Mouse (Mus musculus) hindbrain, embryonic 16.5 days (tissue): ENCODE measurements around the gene Gm9803. TPM values are rescaled to one million over a fixed set of nuclear protein-coding genes. Genes with fewer than 3 reads are reported as not detected.

Source experiments
- ATAC-seq: fragments of 200-750 bp; cut with Nextera tagmentation; 2 replicates; pipeline ENCODE4 v1.8.0; 2017; ENCODE audit warnings: moderate TSS enrichment, moderate library complexity
- H3K27ac ChIP-seq: fragments of 300-500 bp; sonication (generic); 2 replicates; pipeline ENCODE4 v1.5.1; 2014; ENCODE audit warnings: low read depth, mild to moderate bottlenecking, control low read depth, low read length, moderate library complexity
- H3K27me3 ChIP-seq: fragments of 300-500 bp; sonication (generic); replicated peaks from 2 replicates; pipeline ENCODE4 v1.6.1; 2014; ENCODE audit warnings: low read length; ENCODE audit not compliant: control insufficient read depth, insufficient read depth
- H3K36me3 ChIP-seq: fragments of 300-500 bp; sonication (generic); 2 replicates; pipeline ENCODE4 v1.6.1; 2014; ENCODE audit warnings: mild to moderate bottlenecking, low read length, moderate library complexity, mixed read lengths; ENCODE audit not compliant: control insufficient read depth, insufficient read depth
- H3K4me1 ChIP-seq: fragments of 300-500 bp; sonication (generic); 2 replicates; pipeline ENCODE4 v1.6.1; 2014; ENCODE audit warnings: low read depth, low read length; ENCODE audit not compliant: control insufficient read depth, insufficient read depth
- H3K4me2 ChIP-seq: fragments of 300-500 bp; sonication (generic); 2 replicates; pipeline ENCODE4 v1.6.1; 2014; ENCODE audit warnings: mild to moderate bottlenecking, low read length, control low read depth, moderate library complexity
- H3K4me3 ChIP-seq: fragments of 300-500 bp; sonication (generic); 2 replicates; pipeline ENCODE4 v1.5.1; 2014; ENCODE audit warnings: mild to moderate bottlenecking, low read length, control low read depth, moderate library complexity
- H3K9ac ChIP-seq: fragments of 300-500 bp; sonication (generic); 2 replicates; pipeline ENCODE4 v1.6.1; 2014; ENCODE audit warnings: low read depth, mild to moderate bottlenecking, control low read depth, low read length, moderate library complexity
- H3K9me3 ChIP-seq: fragments of 300-500 bp; sonication (generic); 2 replicates; pipeline ENCODE4 v1.6.1; 2014; ENCODE audit warnings: mild to moderate bottlenecking, low read length, moderate library complexity; ENCODE audit not compliant: control insufficient read depth
- WGBS: fragments of 180-500 bp; shearing (Covaris S2); extraction: QIAGEN DNeasy Blood & Tissue Kit; methylation state at CpG from one replicate; pipeline ENCODE4 v1.1.7; 2014; 5-methylcytosine and 5-hydroxymethylcytosine counted together
- polyA plus RNA-seq: library from polyadenylated mRNA; unstranded; fragments of >200 nt; fragmentation: Nextera tagmentation; extraction: Ambion mirVana; gene quantifications from 2 replicates; pipeline ENCODE4 v1.2.1, GENCODE M21; 2015

Gene Gm9803
- polyA plus RNA-seq, 1 experiment from 2014 or later: 49.0 TPM

DNA sequence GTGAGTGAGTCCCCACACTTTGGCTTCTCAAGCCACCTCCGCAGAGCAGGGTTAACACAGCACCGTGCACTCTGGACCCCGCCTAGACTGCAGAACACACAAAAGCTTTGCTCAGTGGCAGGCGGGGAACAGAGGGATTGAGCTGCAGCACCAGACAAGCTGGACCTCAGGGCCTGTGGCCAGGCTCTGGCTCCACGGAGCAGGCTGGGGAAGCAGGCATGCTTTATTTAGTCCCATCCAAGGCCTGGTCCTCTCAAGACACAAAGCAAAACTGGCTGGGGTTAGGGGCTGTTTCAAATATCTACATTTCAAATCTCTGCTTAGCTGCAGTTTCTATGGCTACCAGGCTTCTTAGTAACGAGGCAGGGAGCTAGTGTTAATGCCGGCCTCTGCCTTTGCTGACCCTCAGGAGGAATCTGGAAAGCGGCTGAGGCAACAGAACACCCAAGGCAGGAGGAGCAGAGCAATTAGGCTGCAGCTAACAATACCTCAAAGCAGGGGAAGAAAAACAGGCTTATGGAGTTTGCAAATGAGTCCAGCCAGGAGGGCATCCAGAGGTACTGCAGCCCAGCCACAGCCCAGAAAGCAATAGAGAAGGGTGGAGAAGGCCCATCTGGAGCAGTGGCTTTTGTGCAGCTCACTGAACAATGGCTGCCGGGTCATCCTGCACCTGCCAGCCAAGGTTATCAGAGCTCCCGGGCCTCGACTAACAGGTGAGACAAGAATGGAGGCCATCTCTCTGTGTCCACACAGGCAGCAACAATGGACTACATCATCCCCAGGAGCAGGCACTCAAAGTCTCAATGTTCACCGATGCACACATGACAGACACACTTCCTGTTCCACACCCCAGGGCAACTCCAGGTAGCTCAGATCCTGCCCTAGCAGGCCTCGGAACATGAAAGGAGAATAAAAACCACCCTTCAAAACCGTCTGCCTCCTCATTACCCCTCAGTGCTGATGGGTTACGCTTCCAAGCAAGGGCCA, 3.7 kb downstream of the Gm9803 start:
- no peaks in the 10 kb centered on the region for H3K27me3 ChIP-seq
- H3K27ac ChIP-seq: peak overlapping the region; percentile 81
- peaks cover 12% of the 10 kb centered on the region for H3K4me1 ChIP-seq
- H3K9ac ChIP-seq: peak overlapping the region; percentile 49
- no peak overlapping the region for H3K4me2 ChIP-seq
- ATAC-seq: peak; percentile 88
- H3K9me3 ChIP-seq: no peaks in the 10 kb centered on the region
- no peak overlapping the region for H3K4me3 ChIP-seq
- WGBS: 27% methylated on average over 15 of the region's 15 CpGs
- H3K36me3 ChIP-seq: peaks cover 34% of the 10 kb centered on the region

DNA sequence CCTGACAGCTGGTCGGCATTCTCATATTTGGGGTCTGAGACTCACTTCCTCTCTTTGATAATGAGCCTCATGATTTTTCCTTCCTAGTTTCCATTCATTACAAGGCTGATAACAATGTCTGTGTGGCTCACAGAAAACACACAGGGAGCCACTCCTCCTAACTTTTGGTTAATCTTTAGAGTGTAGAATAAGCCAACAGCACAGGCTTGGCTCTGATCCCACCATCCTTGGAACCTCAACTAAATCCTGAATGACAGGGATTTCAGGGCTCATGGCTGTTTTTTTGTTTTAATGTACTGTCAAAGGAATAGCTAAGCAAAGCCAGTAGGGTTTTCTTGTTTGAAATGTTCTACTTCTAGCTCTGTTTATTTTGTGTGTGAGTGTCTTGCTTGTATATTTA, 10.5 kb downstream of the Gm9803 start:
- Histone ChIP-seq H3K4me2 (no peak overlapping the region), H3K9me3 (no peaks in the 10 kb centered on the region), H3K27ac (no peak overlapping the region), H3K27me3 (no peaks in the 10 kb centered on the region), H3K4me3 (no peak overlapping the region), H3K9ac (no peak overlapping the region), H3K36me3 (peaks cover 24% of the 10 kb centered on the region), H3K4me1 (peaks cover 3% of the 10 kb centered on the region)
- WGBS: 90% methylated on average over 1 of the region's 1 CpGs
- ATAC-seq: no peak

DNA sequence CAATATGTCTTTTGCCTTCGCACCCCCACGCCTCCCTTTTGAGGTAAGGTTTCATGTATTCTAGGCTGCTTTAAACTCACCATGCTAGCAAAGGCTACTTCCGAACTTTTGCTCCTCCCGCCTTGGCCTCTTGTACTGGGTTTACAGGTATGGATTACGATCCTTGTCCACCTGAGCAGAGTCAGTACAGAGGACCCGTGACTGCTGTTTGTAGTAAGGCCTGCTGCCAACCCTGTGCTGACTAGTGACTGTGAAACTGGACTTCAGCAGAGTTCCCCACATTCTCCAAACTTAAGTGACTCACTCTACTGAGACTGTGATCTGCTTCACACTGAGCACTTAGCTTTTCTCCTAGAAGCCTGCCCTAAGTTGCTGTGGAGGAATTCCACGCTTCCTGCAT, 13.8 kb downstream of the Gm9803 start:
- Histone ChIP-seq H3K36me3 (no peaks in the 10 kb centered on the region), H3K27ac (no peak overlapping the region), H3K9me3 (no peaks in the 10 kb centered on the region), H3K9ac (no peak overlapping the region), H3K27me3 (no peaks in the 10 kb centered on the region), H3K4me2 (no peak overlapping the region), H3K4me3 (no peak overlapping the region), H3K4me1 (peaks cover 11% of the 10 kb centered on the region)
- ATAC-seq: no peak
- WGBS: 93% methylated on average over 7 of the region's 7 CpGs

DNA sequence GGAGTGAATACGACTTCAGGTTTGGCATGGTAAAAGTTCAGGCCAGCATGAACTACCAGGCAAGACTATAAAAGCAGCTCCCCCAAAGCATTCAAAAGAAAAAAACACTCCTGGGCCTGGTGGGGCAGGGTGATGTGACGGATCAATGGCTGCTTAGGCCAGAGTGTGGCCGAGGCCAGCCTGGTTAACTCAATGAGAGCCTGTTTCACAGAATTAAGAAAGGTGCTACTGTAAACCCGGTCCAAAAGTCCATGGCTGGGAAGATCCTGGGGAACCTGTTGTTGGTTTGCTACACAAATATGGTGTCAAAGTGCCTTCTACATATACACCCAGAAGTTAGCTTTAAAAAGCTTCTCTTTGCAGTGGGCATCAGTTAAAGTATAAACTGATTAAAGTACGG, 14.9 kb downstream of the Gm9803 start:
- 93% methylated on average over 5 of the region's 5 CpGs for WGBS
- no peak overlapping the region for H3K9ac ChIP-seq

DNA sequence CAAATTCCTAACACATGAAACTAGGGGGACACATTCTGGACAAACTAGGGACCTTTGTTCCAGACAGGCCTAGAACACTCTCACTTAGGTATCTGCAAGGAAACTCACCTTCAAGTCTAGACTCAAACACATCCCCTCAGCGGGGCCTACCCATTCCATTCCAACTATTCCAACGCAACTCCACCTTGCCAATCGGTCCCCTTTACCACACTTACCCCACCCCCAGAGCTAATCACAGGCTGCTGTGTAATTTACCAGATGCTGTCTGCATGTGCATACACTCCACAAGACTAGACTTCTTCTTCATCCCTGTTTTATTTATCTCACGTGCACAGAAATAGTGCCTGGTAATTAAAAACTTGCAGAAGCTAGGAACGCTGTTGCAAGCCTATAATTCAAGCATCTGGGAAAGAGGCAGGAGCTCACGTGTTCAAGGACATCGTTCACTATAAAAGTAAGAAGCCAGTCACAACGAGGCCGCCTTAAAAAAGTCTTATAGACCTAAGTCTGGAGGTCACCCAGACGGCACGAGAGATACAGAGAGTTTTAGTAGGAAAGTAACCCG, 15.9 kb downstream of the Gm9803 start:
- no peak overlapping the region for H3K27ac ChIP-seq
- peak overlapping the region; percentile 72 for H3K4me2 ChIP-seq
- peak overlapping the region; percentile 90 for H3K4me3 ChIP-seq
- 24% methylated on average over 12 of the region's 12 CpGs for WGBS
- H3K4me1 ChIP-seq: peaks cover 11% of the 10 kb centered on the region
- H3K9me3 ChIP-seq: no peaks in the 10 kb centered on the region
- no peaks in the 10 kb centered on the region for H3K27me3 ChIP-seq
- H3K36me3 ChIP-seq: no peaks in the 10 kb centered on the region
- H3K9ac ChIP-seq: peak overlapping the region; percentile 94
- ATAC-seq: no peak

More for the DNA sequence above, 14.9 kb downstream of the Gm9803 start:
- Histone ChIP-seq H3K4me2 (no peak overlapping the region), H3K9me3 (no peaks in the 10 kb centered on the region), H3K27ac (no peak overlapping the region), H3K4me3 (no peak overlapping the region), H3K4me1 (peaks cover 11% of the 10 kb centered on the region), H3K27me3 (no peaks in the 10 kb centered on the region), H3K36me3 (no peaks in the 10 kb centered on the region)
- ATAC-seq: no peak

DNA sequence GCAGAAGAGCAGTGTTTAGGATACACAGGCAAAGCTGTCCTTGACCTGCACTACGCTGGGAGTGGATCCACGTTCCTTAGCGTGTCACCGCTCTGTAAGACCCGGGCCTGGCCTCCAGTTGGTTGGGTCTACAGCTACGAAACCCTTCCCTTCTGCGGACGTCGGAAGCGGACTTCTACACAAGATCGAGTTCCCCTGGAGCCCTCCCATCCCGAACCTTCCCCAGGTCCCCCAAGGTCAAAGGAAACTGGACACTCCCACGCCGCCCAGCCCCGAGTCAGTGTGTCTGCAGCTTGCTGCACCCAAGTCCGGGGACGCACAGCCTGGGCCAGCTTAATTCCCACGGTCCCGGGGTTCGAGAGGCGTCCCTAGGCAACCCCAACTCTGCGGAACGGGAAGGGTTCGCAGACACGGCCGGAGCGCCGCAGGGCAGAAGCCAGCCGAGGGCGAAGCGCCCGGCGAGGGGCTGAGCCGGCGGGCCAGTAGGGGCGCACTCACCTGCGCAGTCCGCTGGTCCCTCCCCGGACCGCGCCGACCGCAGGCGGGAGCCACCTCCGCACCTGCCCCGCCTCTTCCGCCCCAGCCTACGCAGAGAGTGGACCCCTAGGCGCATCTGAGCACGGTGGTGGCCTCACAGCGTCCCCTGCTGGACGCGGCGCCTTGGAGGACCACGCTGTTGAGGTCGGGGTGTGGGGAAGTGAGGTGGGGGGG, 16.7 kb downstream of the Gm9803 start, which contains the start of gene 1700021F05Rik:
Gene 1700021F05Rik, minus strand, starts transcription at position 553 of the 711 bp plus-strand sequence.
- Histone ChIP-seq H3K9me3 (no peaks in the 10 kb centered on the region), H3K27ac (peak within 1 kb of the TSS; percentile 79), H3K27me3 (no peaks in the 10 kb centered on the region), H3K4me1 (peaks cover 11% of the 10 kb centered on the region), H3K36me3 (no peaks in the 10 kb centered on the region), H3K9ac (peak within 1 kb of the TSS; percentile 94), H3K4me2 (peak within 1 kb of the TSS; percentile 72), H3K4me3 (peak within 1 kb of the TSS; percentile 90)
- WGBS: under 1% methylated on average over 36 of the region's 56 CpGs
- peak; percentile 99 for ATAC-seq

DNA sequence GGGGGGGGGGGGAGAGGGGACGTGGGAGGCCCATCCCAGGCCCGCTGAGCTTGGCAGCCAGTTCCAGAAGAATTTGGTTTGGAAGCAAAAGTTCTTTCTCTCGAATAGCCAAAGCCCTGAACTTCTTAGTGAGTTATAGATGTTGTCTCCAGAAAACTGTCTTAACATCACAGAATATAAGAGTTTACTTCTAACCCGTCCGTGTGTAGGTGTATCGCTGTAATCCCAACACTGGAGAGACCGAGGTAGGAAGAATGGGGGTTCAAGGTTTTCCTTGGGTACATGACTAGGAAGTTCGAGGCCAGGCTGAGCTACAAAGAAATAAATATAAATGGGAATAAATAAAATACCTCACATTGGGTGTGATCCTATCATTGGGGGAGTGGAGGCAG, 17.3 kb downstream of the Gm9803 start:
- Histone ChIP-seq H3K4me1 (peaks cover 11% of the 10 kb centered on the region), H3K27ac (no peak overlapping the region), H3K4me2 (peak overlapping the region; percentile 45), H3K4me3 (peak overlapping the region; percentile 90), H3K36me3 (no peaks in the 10 kb centered on the region), H3K9me3 (no peaks in the 10 kb centered on the region), H3K9ac (no peak overlapping the region), H3K27me3 (no peaks in the 10 kb centered on the region)
- 54% methylated on average over 7 of the region's 8 CpGs for WGBS
- peak; percentile 31; the same call in 1 of the 2 replicates for ATAC-seq

DNA sequence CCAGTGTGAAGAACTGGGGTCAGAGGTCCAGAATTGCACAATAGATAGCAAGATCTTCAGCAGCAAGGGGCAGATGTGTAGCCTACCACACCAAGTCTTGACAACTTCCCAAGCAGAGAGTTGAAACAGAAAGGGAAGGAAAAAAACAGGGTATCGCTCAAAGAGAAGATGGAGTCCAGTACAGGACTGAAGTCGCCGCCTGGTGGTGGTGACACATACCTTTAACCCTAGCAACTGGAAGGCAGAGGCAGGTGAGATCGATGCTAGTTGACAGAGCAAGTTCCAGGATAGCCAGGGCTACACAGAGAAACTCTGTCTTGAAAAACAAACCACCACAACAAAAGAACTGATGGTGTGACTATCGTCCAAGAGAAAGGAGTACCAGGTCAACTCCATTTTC, 25.5 kb downstream of the Gm9803 start:
- no peak overlapping the region for H3K4me2 ChIP-seq
- no peaks in the 10 kb centered on the region for H3K36me3 ChIP-seq
- no peaks in the 10 kb centered on the region for H3K4me1 ChIP-seq
- H3K9ac ChIP-seq: no peak overlapping the region
- WGBS: 60% methylated on average over 5 of the region's 5 CpGs
- ATAC-seq: no peak
- H3K4me3 ChIP-seq: no peak overlapping the region
- no peaks in the 10 kb centered on the region for H3K9me3 ChIP-seq
- no peak overlapping the region for H3K27ac ChIP-seq
- no peaks in the 10 kb centered on the region for H3K27me3 ChIP-seq

DNA sequence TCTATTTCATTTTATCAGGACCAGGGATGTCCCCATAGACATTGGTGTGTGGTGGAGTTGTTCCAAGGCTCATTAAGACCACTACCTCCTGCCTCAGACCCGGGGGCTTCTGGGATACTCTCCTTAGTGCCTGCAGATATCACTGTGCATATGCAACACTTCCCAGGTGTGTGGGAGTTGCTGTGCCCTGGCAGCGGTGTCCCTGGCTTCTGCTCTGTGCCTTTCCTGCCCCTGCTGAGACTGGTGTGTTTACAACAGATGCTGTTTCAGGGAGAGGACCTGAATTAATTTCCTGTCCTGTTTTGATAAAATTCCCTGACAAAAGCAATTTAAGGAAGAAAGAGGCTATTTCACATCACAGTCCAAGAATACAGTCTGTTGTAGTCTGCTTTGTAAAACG, 27.0 kb downstream of the Gm9803 start:
- H3K9me3 ChIP-seq: no peaks in the 10 kb centered on the region
- no peak overlapping the region for H3K9ac ChIP-seq
- H3K36me3 ChIP-seq: no peaks in the 10 kb centered on the region
- peak; percentile 50; the same call in 1 of the 2 replicates for ATAC-seq
- 19% methylated on average over 3 of the region's 3 CpGs for WGBS
- no peak overlapping the region for H3K4me2 ChIP-seq
- 0 out of 2 replicates have a peak overlapping the region, but pooled peaks have one; percentile 9 for H3K27ac ChIP-seq
- no peak overlapping the region for H3K4me3 ChIP-seq
- no peaks in the 10 kb centered on the region for H3K27me3 ChIP-seq
- no peaks in the 10 kb centered on the region for H3K4me1 ChIP-seq
